Mouse (Mus musculus) small intestine, adult 2 months (tissue): ENCODE data around the gene Htra1.

Experiments used
- CTCF ChIP-seq: fragments of 200-500 bp; IDR thresholded peaks from 2 replicates; pipeline ENCODE4 v1.5.1; 2012; ENCODE audit warnings: low read depth, mild to moderate bottlenecking, control low read depth, inconsistent platforms, low read length, moderate library complexity, mixed read lengths; ENCODE audit not compliant: insufficient replicate concordance, insufficient read length; ENCODE audit errors: extremely low read depth
- POLR2A ChIP-seq: fragments of 200-500 bp; IDR thresholded peaks from 2 replicates; pipeline ENCODE4 v1.6.1; 2012; ENCODE audit warnings: low read depth, mild to moderate bottlenecking, control low read depth, inconsistent platforms, low read length, moderate library complexity

- TF ChIP-seq CTCF (no peak), POLR2A (no peak)
Measured at GRCm38 (mm10) chr7:130948563-130949208, 12.8 kb downstream of the Htra1 start.
